Mouse (Mus musculus) megakaryocyte-erythroid progenitor cell, adult 5 weeks (primary cell): ENCODE data around the gene Vmn1r163. TPM values are rescaled to one million over a fixed set of nuclear protein-coding genes. Genes with fewer than 3 reads are reported as not detected.

Source experiments
- polyA plus RNA-seq: library from polyadenylated mRNA; stranded (reverse); fragments of >175 nt; gene quantifications from 2 replicates; pipeline ENCODE4 v1.2.3, GENCODE M21; 2012

Vmn1r163 gene
- polyA plus RNA-seq = not detected in 2 replicates

DNA sequence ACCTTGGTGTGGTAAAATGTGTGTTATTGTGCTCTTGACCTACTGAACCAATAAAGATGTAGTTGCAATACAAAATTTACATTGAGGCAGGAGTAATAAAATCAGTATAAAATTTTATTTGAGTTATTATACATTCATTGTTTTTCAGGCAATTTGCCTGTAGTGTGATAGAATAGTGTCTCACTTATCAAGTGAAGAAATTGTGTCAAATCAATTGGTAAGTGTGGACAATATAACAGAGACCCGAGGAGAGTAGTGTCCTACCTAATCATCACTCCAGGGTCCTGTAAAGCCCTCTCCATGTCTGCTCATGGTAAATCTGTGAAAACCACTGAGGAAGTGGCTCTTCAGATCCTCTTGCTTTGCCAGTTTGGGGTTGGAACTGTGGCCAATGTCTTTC is at the start of gene Vmn1r163:
Gene Vmn1r163 (plus strand): TSS at position 301 of the 400 bp plus-strand sequence.

GRCm38 (mm10) chr7:23019823-23020222 is 35.5 kb upstream of the Vmn1r163 start, which contains the start of gene Gm4216:
Gm4216 (minus strand) TSS chr7:23019923.

GRCm38 (mm10) chr7:23067356-23067755 is 12.0 kb downstream of the Vmn1r163 start, which contains the start of gene Gm8720:
Gm8720 (minus strand) TSS chr7:23067456.

Other genes with a start within 250 kb of the Vmn1r163 start
- not detected in 2 replicates for gene Vmn1r159, start 211.9 kb upstream of the Vmn1r163 start, polyA plus RNA-seq
- not detected in 2 replicates for gene Vmn1r160, start 184.3 kb upstream of the Vmn1r163 start, polyA plus RNA-seq
- gene Gm4214, start 70.9 kb upstream of the Vmn1r163 start, polyA plus RNA-seq = not detected in 2 replicates
- not detected in 2 replicates for gene Gm4216, start 35.6 kb upstream of the Vmn1r163 start, polyA plus RNA-seq
- gene Gm8720, start 11.9 kb downstream of the Vmn1r163 start, polyA plus RNA-seq = not detected in 2 replicates
- gene Gm10662, start 88.9 kb downstream of the Vmn1r163 start, polyA plus RNA-seq = not detected in 2 replicates
- gene Vmn1r165, start 161.8 kb downstream of the Vmn1r163 start, polyA plus RNA-seq = not detected in 2 replicates
- not detected in 2 replicates for gene Vmn1r166, start 196.1 kb downstream of the Vmn1r163 start, polyA plus RNA-seq
- gene Gm6902, start 223.4 kb downstream of the Vmn1r163 start, polyA plus RNA-seq = not detected in 2 replicates
- not detected in 2 replicates for gene Nlrp4e, start 245.7 kb downstream of the Vmn1r163 start, polyA plus RNA-seq